Mouse (Mus musculus) T-helper 1 cell (primary cell): Measurements from ENCODE around the gene Gtdc1.

ENCODE experiments used
- in situ Hi-C: fragments of 300-600 bp; cut with MboI, MseI; formaldehyde crosslinking; loops from one replicate; pipeline ENCODE4 v1.15.1; 2025; ENCODE audit warnings: high pct_unique_total_duplicates

Gene Gtdc1

GRCm38 (mm10) chr2:44590881-44591280 is 336.6 kb downstream of the Gtdc1 start:
- in situ Hi-C loops: no loop called here

GRCm38 (mm10) chr2:44584061-44584460 is 343.4 kb downstream of the Gtdc1 start:
- in situ Hi-C loops: no loop called here

- in situ Hi-C loops: no loop called here
Observed at GRCm38 (mm10) chr2:44583491-44583890, 344.0 kb downstream of the Gtdc1 start.

GRCm38 (mm10) chr2:44571810-44572209 is 355.6 kb downstream of the Gtdc1 start:
- in situ Hi-C loops: no loop called here

- in situ Hi-C loops: no loop called here
Observed at GRCm38 (mm10) chr2:44571156-44571555, 356.3 kb downstream of the Gtdc1 start.

GRCm38 (mm10) chr2:44569140-44569952 is 358.1 kb downstream of the Gtdc1 start:
- in situ Hi-C loops: no loop called here

GRCm38 (mm10) chr2:44564776-44565692 is 362.4 kb downstream of the Gtdc1 start:
- in situ Hi-C loops: no loop called here

GRCm38 (mm10) chr2:44561789-44562188 is 365.7 kb downstream of the Gtdc1 start:
- in situ Hi-C loops: no loop called here

- in situ Hi-C loops: loop anchor here (10.0 kb wide), 1 partner anchor 315 kb away; no protein-coding TSS in a partner anchor
Observed at GRCm38 (mm10) chr2:44559242-44559944, 368.1 kb downstream of the Gtdc1 start.

GRCm38 (mm10) chr2:44557669-44558281 is 369.7 kb downstream of the Gtdc1 start:
- in situ Hi-C loops: loop anchor here (10.0 kb wide), 1 partner anchor 317 kb away; no protein-coding TSS in a partner anchor

- in situ Hi-C loops: loop anchor here (10.0 kb wide), 1 partner anchor 318 kb away; no protein-coding TSS in a partner anchor
Observed at GRCm38 (mm10) chr2:44556861-44557592, 370.4 kb downstream of the Gtdc1 start.

- in situ Hi-C loops: loop anchor here (10.0 kb wide), 1 partner anchor 320 kb away; no protein-coding TSS in a partner anchor
Observed at GRCm38 (mm10) chr2:44554716-44555115, 372.7 kb downstream of the Gtdc1 start.

- in situ Hi-C loops: no loop called here
Observed at GRCm38 (mm10) chr2:44549311-44549710, 378.1 kb downstream of the Gtdc1 start.

- in situ Hi-C loops: no loop called here
Observed at GRCm38 (mm10) chr2:44542775-44543174, 384.7 kb downstream of the Gtdc1 start.

GRCm38 (mm10) chr2:44541726-44542125 is 385.7 kb downstream of the Gtdc1 start:
- in situ Hi-C loops: no loop called here

- in situ Hi-C loops: no loop called here
Observed at GRCm38 (mm10) chr2:44540881-44541280, 386.6 kb downstream of the Gtdc1 start.

GRCm38 (mm10) chr2:44539121-44539634 is 388.3 kb downstream of the Gtdc1 start:
- in situ Hi-C loops: no loop called here

- in situ Hi-C loops: no loop called here
Observed at GRCm38 (mm10) chr2:44538135-44538534, 389.3 kb downstream of the Gtdc1 start.

- in situ Hi-C loops: no loop called here
Observed at GRCm38 (mm10) chr2:44535760-44536159, 391.7 kb downstream of the Gtdc1 start.

GRCm38 (mm10) chr2:44535136-44535675 is 392.3 kb downstream of the Gtdc1 start:
- in situ Hi-C loops: no loop called here
